Comparison of ENCODE assay signal across 17 mouse cellular contexts in the genomic region with DNA sequence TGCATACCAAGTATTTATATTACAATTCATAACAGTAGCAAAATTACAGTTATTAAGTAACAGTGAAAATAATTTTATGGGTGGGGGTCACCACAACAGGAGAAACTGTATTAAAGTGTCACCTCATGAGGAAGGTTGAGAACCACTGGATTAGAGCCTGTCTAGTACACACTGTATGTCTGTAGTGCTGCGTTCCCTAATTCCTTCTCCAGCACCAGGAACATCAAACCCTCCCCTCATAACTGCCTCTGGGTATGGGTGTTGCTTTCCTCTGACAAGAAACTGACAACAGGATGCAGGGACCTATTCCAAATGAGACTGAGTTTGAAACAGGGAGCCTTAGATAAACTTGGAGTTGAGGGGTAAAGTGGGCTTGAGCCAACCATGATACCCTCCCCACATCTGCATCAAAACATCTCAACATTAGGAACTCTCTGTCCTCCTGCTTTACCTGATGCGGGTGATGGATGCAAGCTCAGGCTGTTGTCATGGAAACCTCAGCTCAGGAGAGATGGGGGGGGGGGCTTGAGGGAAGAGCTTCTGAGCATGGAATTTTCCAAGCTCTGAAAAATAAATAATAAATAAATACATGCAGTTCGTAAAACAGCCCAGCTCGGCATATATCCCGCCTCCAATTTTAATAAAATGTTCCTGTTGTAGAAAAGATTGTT.
DNase-seq lines count a peak whose midpoint lies in the region; ATAC-seq lines count a peak whose summit lies in the region.
"Had no signal": no experiment of that assay in that cellular context is flagged by ENCODE, and none has a peak within 500 bp of the region (broad histone marks: within the 10 kb centered on the region; RNA-seq: fewer than 3 reads in every experiment).

No protein-coding gene starts in this region.

- peak overlapping the region; percentile 33; the same call in 1 of the 2 replicates for H3K27ac ChIP-seq in limb, embryonic 13.5 days
- H3K27ac ChIP-seq in limb, embryonic 10.5 days: no peak overlapping the region
- no peak overlapping the region for H3K27ac ChIP-seq in forebrain, embryonic 14.5 days (ENCODE audit: low read depth, low read length)
- H3K27ac ChIP-seq in hindbrain, embryonic 15.5 days (replicated peaks): peak overlapping the region; percentile 69
- no peak overlapping the region for H3K27ac ChIP-seq in neural tube, embryonic 14.5 days (ENCODE audit: low read depth, low read length)
- H3K27ac ChIP-seq: embryonic facial prominence, embryonic 12.5 days; heart, adult 2 months had no signal

- 72% methylated on average over 5 of the region's 5 CpGs for WGBS in limb, embryonic 13.5 days
- whole genome bisulfite sequencing in limb, embryonic 10.5 days: 94% methylated on average over 5 of the region's 5 CpGs
- WGBS in forebrain, embryonic 14.5 days: 89% methylated on average over 5 of the region's 5 CpGs
- 69% methylated on average over 5 of the region's 5 CpGs for WGBS in hindbrain, embryonic 15.5 days
- 69% methylated on average over 5 of the region's 5 CpGs for WGBS in neural tube, embryonic 14.5 days

- no peak for ATAC-seq in limb, embryonic 13.5 days (ENCODE audit: low FRiP score, low read depth)
- peak; percentile 32; the same call in 1 of the 2 replicates for ATAC-seq in forebrain, embryonic 14.5 days
- peak; percentile 67; the same call in 1 of the 2 replicates for ATAC-seq in hindbrain, embryonic 15.5 days (ENCODE audit: low FRiP score, low read depth)
- peak; percentile 72 for ATAC-seq in neural tube, embryonic 14.5 days (ENCODE audit: low read depth)
- ATAC-seq: intestine, postnatal 0 days had no signal

- no peak overlapping the region for H3K4me2 ChIP-seq in limb, embryonic 13.5 days (replicated peaks)
- H3K4me2 ChIP-seq in forebrain, embryonic 14.5 days (ENCODE audit: low read length): no peak overlapping the region
- no peak overlapping the region for H3K4me2 ChIP-seq in hindbrain, embryonic 15.5 days
- no peak overlapping the region for H3K4me2 ChIP-seq in neural tube, embryonic 14.5 days (ENCODE audit: low read depth, low read length)
- H3K4me2 ChIP-seq: embryonic facial prominence, embryonic 12.5 days; liver, embryonic 11.5 days had no signal

- no peaks in the 10 kb centered on the region for H3K27me3 ChIP-seq in limb, embryonic 13.5 days
- H3K27me3 ChIP-seq in limb, embryonic 10.5 days (ENCODE audit: low read depth, poor library complexity, severe bottlenecking): no peaks in the 10 kb centered on the region
- H3K27me3 ChIP-seq in forebrain, embryonic 14.5 days (replicated peaks; ENCODE audit: control insufficient read depth, insufficient read depth, low read length): no peaks in the 10 kb centered on the region
- H3K27me3 ChIP-seq in hindbrain, embryonic 15.5 days: no peaks in the 10 kb centered on the region
- no peaks in the 10 kb centered on the region for H3K27me3 ChIP-seq in neural tube, embryonic 14.5 days (ENCODE audit: control insufficient read depth, insufficient read depth, low read length)
- H3K27me3 ChIP-seq: embryonic facial prominence, embryonic 12.5 days had no signal

- DNase-seq in limb, embryonic 10.5 days (ENCODE audit: low spot score): no peak
- DNase-seq in forebrain, embryonic 14.5 days (ENCODE audit: low spot score): peak; percentile 60
- no peak for DNase-seq in kidney, postnatal 10 days
- DNase-seq in adrenal gland, adult 18-20 months (ENCODE audit: low spot score in 2 of 2): no peak
- DNase-seq: cerebellum, adult 9-11 months; gastrocnemius, postnatal 14 days; heart, adult 2 months; left cerebral cortex, postnatal 4 days; lung, adult 2 months; lung, postnatal 36 days; thymus, postnatal 14 days had no signal

- H3K9me3 ChIP-seq in limb, embryonic 13.5 days: no peaks in the 10 kb centered on the region
- H3K9me3 ChIP-seq in limb, embryonic 10.5 days (replicated peaks): no peaks in the 10 kb centered on the region
- no peaks in the 10 kb centered on the region for H3K9me3 ChIP-seq in forebrain, embryonic 14.5 days (replicated peaks; ENCODE audit: control insufficient read depth, low read length)
- H3K9me3 ChIP-seq in hindbrain, embryonic 15.5 days: no peaks in the 10 kb centered on the region
- no peaks in the 10 kb centered on the region for H3K9me3 ChIP-seq in neural tube, embryonic 14.5 days (ENCODE audit: control insufficient read depth, low read length)
- H3K9me3 ChIP-seq: embryonic facial prominence, embryonic 12.5 days had no signal

- H3K36me3 ChIP-seq in limb, embryonic 13.5 days: no peaks in the 10 kb centered on the region
- H3K36me3 ChIP-seq in limb, embryonic 10.5 days: no peaks in the 10 kb centered on the region
- H3K36me3 ChIP-seq in forebrain, embryonic 14.5 days (ENCODE audit: control insufficient read depth, insufficient read depth, low read length): no peaks in the 10 kb centered on the region
- H3K36me3 ChIP-seq in hindbrain, embryonic 15.5 days: no peaks in the 10 kb centered on the region
- no peaks in the 10 kb centered on the region for H3K36me3 ChIP-seq in neural tube, embryonic 14.5 days (ENCODE audit: control insufficient read depth, insufficient read depth, low read length)
- H3K36me3 ChIP-seq: embryonic facial prominence, embryonic 12.5 days had no signal

- H3K4me1 ChIP-seq in limb, embryonic 13.5 days: peaks cover 34% of the 10 kb centered on the region
- H3K4me1 ChIP-seq in limb, embryonic 10.5 days: peaks cover 29% of the 10 kb centered on the region
- H3K4me1 ChIP-seq in forebrain, embryonic 14.5 days (ENCODE audit: control insufficient read depth, insufficient read depth, low read length): peaks cover 8% of the 10 kb centered on the region
- peaks cover 19% of the 10 kb centered on the region for H3K4me1 ChIP-seq in hindbrain, embryonic 15.5 days (replicated peaks)
- no peaks in the 10 kb centered on the region for H3K4me1 ChIP-seq in neural tube, embryonic 14.5 days (ENCODE audit: control insufficient read depth, insufficient read depth, low read length)

- no peak overlapping the region for H3K9ac ChIP-seq in limb, embryonic 13.5 days
- H3K9ac ChIP-seq in forebrain, embryonic 14.5 days (ENCODE audit: low read length): no peak overlapping the region
- no peak overlapping the region for H3K9ac ChIP-seq in hindbrain, embryonic 15.5 days
- H3K9ac ChIP-seq in neural tube, embryonic 14.5 days (replicated peaks; ENCODE audit: low read depth, low read length): no peak overlapping the region
- H3K9ac ChIP-seq: embryonic facial prominence, embryonic 12.5 days had no signal

- no peak overlapping the region for H3K4me3 ChIP-seq in limb, embryonic 13.5 days
- H3K4me3 ChIP-seq in limb, embryonic 10.5 days: no peak overlapping the region
- H3K4me3 ChIP-seq in forebrain, embryonic 14.5 days (ENCODE audit: low read depth, low read length): no peak overlapping the region
- no peak overlapping the region for H3K4me3 ChIP-seq in hindbrain, embryonic 15.5 days
- H3K4me3 ChIP-seq in neural tube, embryonic 14.5 days (ENCODE audit: low read depth, low read length): no peak overlapping the region
- H3K4me3 ChIP-seq: embryonic facial prominence, embryonic 12.5 days; heart, adult 2 months had no signal

Comparison
In these comparisons a context has a peak if more than half of its experiments do, and no peak if none do; other contexts are left out.
1. H3K27ac ChIP-seq: peak in limb, embryonic 13.5 days (single experiment) and hindbrain, embryonic 15.5 days (single experiment); none in limb, embryonic 10.5 days (single experiment), forebrain, embryonic 14.5 days (single experiment) and neural tube, embryonic 14.5 days (single experiment).